Mouse (Mus musculus) left cerebral cortex, postnatal 25 days (tissue): ENCODE measurements at regions not wholly inside any gene's neighbourhood (a gene's known extent, or its start where the extent isn't known, plus 50 kb on each side); places are given as distances from the start of the nearest gene placed in this dataset.

ENCODE experiments used
- DNase-seq, 2 experiments: peaks; one replicate each; pipeline ENCODE4 v3.0.0; 2022; ENCODE audit warnings: low spot score in 2 of 2, mixed read lengths in 1 of 2
- intact Hi-C: fragments of 180-260 bp; cut with DNase I; formaldehyde crosslinking; loops from one replicate; pipeline ENCODE4 v1.15.1; 2025

DNA sequence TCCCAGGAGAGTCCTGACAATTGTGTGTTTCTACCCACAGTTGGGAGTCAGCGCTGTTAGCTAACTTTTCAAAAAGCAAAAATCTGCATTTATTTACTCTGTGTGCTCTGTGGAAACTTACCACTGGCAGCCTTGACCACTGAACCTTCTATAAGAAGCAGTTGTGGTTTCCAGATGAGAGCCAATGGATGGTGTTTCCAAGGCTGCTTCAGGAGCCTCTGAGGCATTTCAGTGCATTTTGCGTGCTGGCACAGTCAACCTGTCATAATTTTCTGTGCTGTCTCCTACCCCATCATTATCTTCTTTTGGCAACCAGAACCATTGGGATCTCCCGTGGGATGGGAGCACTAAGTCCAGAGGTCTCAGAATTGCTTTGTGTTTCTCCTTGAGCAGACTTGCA lies 60.3 kb downstream of the 4930544G11Rik start:
- intact Hi-C loops: no loop called here
- DNase-seq: no peak

DNA sequence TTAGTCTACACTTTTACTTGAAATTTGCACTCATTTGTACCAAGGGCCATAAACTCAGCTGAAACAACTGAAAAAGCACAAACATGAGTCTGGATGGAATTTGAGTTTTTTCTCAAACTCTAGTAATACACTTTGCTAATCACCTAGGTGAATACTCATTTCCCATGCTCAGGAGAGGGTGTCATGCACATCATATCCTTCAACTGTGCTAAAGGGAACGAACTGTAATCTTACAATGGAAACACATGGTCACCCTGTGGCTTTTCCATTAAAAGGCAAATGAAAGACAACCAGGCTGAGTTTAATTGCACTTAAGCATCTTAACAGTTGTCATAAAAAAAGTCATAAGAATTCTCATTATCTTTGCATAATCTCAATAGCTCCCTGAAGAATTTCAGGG lies 71.1 kb downstream of the 4930544G11Rik start:
- intact Hi-C loops: no loop called here
- no peak for DNase-seq

- intact Hi-C loops: no loop called here
- no peak for DNase-seq
Observed at GRCm38 (mm10) chr6:66036789-66037188, 84.4 kb downstream of the 4930544G11Rik start.

DNA sequence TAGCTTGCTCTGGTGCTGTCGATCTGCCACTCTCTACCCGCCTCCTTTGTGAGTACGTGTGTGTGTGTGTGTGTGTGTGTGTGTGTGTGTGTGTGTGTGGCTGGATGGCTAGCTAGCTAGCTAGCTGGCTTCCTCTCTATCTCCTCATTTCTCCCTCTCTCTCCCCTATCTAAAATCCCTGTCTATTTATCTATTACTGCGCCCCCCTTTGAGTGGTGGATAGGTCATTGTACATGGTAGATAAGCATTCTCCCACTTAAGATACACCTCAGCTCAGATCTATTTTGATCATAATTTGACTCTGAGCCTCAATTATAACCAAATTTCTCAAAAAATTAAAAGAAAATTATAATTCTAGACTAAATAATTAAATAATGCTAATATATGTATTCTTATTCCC lies 99.4 kb downstream of the 4930544G11Rik start:
- DNase-seq: no peak
- intact Hi-C loops: no loop called here

DNA sequence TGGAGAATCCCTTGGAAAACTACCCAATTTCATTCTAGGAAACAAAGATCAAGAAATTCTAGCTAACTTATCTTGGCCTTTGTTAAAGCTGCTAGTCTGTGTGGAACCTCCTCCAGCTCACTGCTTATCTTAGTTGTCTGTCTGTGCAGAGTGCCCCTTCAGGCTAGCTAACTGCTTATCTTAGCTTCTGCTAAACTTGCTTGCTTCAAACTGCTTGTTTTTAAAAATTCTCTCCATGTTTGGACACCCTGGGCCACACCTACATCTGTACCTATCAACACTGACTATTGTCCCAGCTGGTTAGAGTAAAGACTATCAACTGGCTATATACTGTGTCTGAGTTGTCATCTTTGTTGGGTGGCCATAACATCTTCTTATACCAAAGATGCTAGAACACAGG lies 100.0 kb downstream of the 4930544G11Rik start:
- DNase-seq: no peak
- intact Hi-C loops: no loop called here

GRCm38 (mm10) chr6:66053197-66053596 lies 100.8 kb downstream of the 4930544G11Rik start:
- intact Hi-C loops: no loop called here
- no peak for DNase-seq

DNA sequence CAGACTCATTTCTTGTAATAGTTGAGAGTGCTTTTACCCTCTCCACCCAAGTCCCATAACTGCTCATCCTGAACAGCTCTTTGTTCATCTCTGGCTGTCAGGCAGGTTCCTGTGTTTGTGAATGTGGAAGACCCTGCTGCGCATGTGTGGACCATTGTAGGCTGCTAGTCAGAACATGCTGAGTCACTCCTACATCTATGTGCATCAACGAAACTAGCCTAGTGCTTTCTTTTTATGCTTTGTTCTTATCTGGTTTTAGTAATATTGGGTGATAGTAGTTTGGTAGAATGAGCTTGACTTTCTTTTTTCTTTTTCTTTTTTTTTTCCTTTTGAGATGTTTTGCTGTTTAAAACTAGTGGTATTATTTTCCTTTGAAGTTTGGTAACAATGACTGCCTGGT lies 116.5 kb downstream of the 4930544G11Rik start:
- DNase-seq: no peak
- intact Hi-C loops: no loop called here

DNA sequence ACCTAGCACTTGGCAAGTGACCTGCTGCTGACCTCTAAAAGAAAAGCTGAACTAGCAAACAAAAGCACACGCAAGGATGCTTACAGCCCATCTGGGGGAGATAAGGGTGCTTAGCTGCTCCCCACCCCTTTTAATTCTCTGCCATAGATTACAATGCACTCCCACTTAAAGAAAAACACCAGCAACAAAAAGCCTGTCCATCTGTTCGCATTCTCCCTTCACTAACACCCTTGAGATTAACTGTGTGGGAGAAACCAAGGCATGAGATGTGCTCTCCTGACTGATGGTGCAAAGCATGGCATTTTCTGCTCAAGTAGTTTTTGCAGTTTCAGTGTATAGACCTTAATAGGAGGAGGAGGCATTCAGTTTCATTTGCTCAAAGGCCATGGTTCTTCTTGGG lies 125.0 kb downstream of the 4930544G11Rik start:
- no peak for DNase-seq
- intact Hi-C loops: no loop called here

DNA sequence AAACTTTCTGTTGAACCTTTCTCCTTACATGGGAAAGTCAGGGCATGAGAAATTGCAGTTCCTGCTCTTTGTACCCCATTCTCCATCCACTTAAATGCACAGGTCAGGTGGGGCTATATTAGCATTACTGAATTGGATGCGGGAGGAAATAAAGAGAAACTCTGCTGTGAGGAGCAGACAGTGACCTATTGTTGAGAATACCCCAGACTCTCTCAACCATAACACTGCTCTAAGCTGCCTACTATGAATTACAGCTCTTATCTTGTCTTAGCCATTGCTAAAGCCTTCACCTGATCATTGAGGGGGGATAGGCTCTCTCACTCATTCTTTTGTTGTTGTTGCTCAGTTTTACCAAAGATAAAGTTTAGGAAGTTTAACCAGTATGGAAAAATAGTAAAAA lies 126.4 kb downstream of the 4930544G11Rik start:
- intact Hi-C loops: no loop called here
- DNase-seq: no peak

- DNase-seq: peak; percentile 9 to 60
- intact Hi-C loops: no loop called here
Observed at GRCm38 (mm10) chr6:66101555-66102071, 149.2 kb downstream of the 4930544G11Rik start.

DNA sequence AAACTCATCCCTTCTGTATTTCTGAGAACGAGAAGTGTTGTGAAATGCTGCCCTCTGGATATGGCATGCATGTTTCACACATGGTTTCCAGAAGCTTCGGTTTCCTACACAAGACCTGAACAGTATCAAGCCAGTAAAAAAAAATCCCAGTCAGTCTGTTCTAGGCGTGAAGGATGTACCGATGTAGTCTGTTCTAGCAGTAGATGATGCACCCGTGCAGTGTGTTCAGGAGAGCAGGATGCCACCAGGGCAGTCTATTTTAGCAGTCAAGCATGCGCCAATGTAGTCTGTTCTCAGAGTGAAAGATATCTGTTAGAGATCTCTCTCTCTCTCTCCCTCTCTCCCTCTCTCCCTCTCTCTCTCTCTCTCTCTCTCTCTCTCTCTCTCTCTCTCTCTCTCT lies 162.0 kb downstream of the 4930544G11Rik start:
- intact Hi-C loops: no loop called here
- DNase-seq: no peak

GRCm38 (mm10) chr6:66121479-66122183 lies 169.2 kb downstream of the 4930544G11Rik start:
- intact Hi-C loops: no loop called here

DNA sequence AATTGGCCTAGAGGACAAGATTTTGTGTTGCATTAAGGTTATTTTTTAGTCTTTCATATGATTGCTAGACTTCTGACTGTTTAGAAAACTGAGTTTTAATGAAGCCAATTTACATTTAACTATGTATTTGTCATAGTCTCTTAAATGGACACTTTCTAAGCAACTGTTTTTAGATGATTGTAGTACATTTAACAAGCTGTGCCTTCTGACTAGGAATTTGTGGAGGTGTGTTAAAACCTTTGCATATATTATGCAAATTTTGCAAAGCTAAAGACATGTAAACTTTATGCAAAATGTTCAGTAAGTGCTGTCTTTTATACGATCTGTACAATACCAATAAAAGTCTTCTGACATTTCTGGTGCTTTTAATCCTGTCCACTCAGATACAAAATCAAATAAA lies 171.9 kb downstream of the 4930544G11Rik start:
- DNase-seq: no peak
- intact Hi-C loops: no loop called here

More at GRCm38 (mm10) chr6:66121479-66122183, 169.2 kb downstream of the 4930544G11Rik start:
- no peak for DNase-seq

- intact Hi-C loops: no loop called here
- DNase-seq: no peak
Observed at GRCm38 (mm10) chr6:66151786-66152185, 199.4 kb downstream of the 4930544G11Rik start.

DNA sequence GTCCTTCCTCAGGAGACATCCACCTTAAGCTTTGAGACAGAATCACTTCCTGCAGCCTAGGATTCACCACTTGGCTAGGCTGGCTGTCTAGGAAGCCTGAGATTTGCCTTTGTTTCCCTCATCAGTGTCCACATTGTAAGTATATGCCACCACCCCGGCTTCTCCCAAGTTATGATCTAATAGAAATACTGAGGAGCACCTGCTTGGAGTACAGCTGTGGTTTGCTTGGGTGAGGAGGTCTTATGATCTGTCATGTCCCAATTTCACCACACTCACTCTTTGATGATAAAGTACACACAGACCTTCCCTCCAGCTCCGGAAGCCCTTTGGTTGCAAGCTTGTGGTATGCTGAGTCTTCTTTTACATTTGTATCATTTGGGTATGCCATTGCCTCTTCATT lies 202.4 kb downstream of the 4930544G11Rik start:
- DNase-seq: no peak
- intact Hi-C loops: no loop called here

- intact Hi-C loops: no loop called here
- DNase-seq: no peak
Observed at GRCm38 (mm10) chr6:66160805-66161204, 208.4 kb downstream of the 4930544G11Rik start.

DNA sequence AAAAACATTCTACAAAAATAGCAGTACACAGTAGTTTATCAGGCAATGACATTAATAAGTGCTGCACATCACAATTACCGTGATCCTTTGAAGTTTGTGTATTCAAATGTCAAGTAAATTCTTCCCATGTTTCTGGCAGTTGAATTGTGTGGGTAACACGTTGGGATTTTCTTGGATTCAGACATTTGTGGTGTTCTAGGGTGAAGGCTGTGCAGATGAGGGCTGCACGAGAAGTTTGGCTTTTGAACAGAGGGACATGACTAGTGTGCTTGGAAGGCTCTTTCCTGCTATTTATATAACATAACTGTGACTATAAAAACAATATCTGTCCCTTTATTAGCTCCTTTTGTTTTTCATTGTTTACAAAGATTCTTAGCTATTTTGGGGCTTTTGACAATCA lies 216.5 kb downstream of the 4930544G11Rik start:
- DNase-seq: no peak
- intact Hi-C loops: no loop called here

GRCm38 (mm10) chr6:66197990-66198389 lies 245.6 kb downstream of the 4930544G11Rik start:
- intact Hi-C loops: no loop called here
- DNase-seq: peak in 1 of 2 experiments; percentile 3

DNA sequence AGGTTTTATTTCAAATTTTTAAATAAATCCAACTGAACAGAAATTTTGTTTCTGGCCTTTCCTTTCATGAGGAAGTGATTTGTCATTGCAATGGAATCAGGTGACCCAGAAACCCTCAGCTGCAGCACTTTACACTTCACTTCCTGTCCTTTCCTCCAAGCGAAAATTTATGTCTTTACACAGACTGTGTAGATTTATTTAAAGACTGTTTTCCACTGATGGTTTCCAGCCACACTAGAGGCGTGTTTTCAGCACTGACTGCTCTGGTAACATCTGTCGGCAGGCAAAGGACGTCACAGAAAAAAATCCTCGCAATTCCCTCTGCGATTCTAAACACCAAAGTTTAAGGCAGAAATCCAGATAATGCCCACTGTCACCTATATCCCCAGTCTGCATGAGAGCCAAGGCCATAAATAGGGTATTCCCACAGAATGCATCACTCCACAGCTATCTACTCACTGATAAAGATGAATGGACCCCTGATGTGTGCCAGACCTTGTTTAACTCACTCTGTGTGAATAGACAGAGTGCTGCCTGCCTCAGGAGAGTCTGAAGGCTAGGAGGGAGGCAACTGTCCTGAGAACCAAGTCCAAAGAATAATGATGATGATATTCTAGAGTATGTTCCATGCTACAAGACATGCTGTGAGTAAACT lies 247.9 kb downstream of the 4930544G11Rik start:
- intact Hi-C loops: no loop called here
- DNase-seq: peak in 1 of 2 experiments; percentile 11

DNA sequence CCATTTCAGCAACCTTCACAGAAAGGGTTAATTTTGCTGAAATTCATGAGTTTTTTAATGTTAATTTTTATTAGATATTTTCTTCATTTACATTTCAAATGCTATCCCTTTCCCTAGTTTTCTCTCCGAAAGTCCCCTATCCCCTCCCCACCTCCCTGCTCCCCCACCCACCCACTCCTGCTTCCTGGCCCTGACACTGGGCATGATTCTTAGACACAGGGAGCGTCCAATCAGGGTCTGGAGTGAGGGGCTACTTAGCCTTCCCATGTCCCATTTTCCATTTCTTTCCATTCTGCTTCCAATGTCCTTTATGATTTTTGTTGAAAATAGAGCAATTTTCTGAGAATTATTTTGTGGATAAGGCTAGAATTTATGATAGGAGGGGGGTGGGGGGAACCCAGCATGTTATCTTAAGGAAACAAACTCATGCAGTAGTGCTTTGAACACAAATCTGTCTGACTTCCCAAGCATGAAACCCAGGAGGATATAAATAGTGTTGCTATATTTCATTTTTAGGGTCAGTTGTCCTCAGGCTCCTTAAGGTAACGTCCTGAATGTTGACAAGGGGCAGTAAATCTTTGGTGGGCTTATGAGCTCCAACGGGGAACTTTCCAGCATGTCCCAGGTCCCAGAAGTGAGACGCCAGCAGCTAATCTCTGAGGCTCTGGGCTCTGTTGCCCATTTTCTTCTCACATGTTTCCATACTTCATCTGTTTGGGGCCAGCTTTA lies 254.0 kb downstream of the 4930544G11Rik start:
- DNase-seq: no peak
- intact Hi-C loops: no loop called here

GRCm38 (mm10) chr6:66217543-66217942 lies 265.1 kb downstream of the 4930544G11Rik start:
- no peak for DNase-seq
- intact Hi-C loops: no loop called here
